Mouse (Mus musculus) megakaryocyte, embryonic 14.5 days (primary cell): Measurements from ENCODE around the gene Cks1b.

Source experiments
- FLI1 ChIP-seq: IDR thresholded peaks from 2 replicates; pipeline ENCODE4 v1.6.1; 2012; ENCODE audit warnings: low read length, inconsistent platforms, mixed read lengths
- GATA1 ChIP-seq: IDR thresholded peaks from 3 replicates; pipeline ENCODE4 v1.6.1; 2012; ENCODE audit warnings: mixed read lengths, low read length, inconsistent platforms, borderline replicate concordance

DNA sequence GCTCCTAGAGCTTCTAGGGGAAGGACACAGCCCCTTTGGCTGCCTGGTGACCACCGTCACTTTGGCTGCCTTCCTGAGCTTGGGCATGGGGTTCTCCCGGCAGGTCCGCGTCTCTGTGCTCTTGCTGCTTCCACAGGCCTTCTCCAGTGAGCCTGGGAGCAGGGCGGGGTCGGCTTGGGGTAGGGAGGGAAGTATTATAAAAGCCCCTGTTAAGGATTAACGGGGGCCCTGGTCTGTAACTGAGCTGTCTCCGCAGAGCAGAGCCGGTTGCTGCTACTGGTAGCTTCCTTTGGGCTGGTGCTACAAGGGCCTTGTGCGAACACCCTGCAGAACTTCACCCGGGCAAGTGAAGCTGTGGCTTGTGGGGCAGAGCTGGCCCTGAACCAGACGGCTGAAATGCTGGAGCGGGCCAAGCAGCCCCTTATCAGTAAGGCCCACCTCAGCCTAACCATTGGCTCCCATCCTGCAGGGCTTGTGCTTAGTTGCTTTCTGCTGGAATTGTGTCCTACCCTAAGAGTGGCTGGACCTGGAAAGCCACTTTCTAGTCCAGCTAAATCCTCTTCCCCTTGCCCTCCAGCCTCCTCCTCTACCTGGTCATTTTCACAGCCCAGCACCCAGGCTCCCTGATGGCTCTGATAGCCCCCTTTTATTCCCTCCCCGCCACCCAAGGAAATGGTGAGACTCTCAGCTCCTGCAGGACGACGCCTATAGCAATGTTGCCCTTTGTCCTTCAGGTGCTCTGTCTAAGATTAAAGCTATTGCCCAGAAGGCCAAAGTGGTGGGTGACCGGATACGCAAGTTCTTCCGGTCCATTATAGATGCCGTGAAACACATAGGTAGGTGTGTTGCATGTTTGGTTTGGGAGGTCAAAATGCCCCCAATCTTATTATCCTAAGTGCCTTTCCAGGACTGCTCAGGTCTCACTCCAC is 52.4 kb downstream of the Cks1b start:
- TF ChIP-seq GATA1, result no peak
- TF ChIP-seq FLI1, result no peak
